Mouse (Mus musculus) erythroblast, embryonic 14.5 days (primary cell): ENCODE results near the gene Arpc3.

Source experiments
- GATA1 ChIP-seq: IDR thresholded peaks from 2 replicates; pipeline ENCODE4 v1.6.1; 2012; ENCODE audit warnings: low read length, inconsistent platforms, mixed read lengths
- TAL1 ChIP-seq: IDR thresholded peaks from 3 replicates; pipeline ENCODE4 v1.6.1; 2012; ENCODE audit warnings: low read length, inconsistent platforms, mixed read lengths

- TF ChIP-seq GATA1: no peak
- TF ChIP-seq TAL1: no peak
Observed at GRCm38 (mm10) chr5:122411892-122412291, 20.2 kb downstream of the Arpc3 start.
